Mouse (Mus musculus): ENCODE measurements around the gene Klra3. TPM values are rescaled to one million over a fixed set of nuclear protein-coding genes. Genes with fewer than 3 reads are reported as not detected.

The Klra3 gene
- not detected for polyA plus RNA-seq (2015; fragmentation: Illumina TruSeq; extraction: RNeasy Lipid Tissue Mini Kit (QIAGEN cat#74804); ENCODE audit: low read depth, low replicate concordance)

DNA sequence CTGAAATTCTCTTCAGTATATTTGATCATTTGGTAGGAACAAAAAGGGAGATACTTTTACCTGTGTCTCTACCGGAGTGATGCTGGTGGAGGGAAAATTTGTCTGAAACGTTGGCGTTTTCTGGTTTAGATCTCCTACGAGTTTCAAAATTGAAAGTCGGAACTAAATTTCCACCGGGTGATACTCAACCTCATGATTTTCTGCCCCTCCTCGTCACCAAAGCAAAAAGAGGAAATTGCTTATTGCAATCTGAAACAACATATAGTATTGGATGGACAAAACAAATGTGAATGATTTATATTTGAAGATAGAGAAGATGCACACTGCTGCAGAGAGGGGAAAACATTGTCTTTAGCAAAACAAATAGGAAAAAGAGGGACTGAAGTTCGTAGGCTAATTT, at the start of gene Klra3:
Klra3 (minus strand) TSS at position 164 of the 400 bp plus-strand sequence.

DNA sequence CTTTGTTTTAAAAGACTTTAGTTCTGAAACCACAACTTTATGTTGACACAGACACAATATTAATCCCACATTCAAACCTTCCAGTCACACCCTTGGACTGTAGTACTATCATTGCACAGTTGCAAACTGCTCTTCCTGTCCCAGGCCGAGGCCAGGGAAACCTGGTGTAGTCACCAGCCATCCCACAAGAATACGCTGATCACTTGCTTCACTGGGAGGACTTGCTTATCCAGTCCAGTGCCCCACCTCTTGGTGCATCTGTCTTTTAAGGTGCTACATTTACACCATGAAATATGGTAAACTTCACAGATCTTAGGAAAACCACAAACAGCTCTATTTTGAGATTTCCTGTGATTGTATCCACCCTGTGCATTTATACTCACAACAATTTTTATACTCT, 49.4 kb upstream of the Klra3 start, which contains the start of gene Klra1:
Klra1 (minus strand) TSS at position 125 of the 400 bp plus-strand sequence.

DNA sequence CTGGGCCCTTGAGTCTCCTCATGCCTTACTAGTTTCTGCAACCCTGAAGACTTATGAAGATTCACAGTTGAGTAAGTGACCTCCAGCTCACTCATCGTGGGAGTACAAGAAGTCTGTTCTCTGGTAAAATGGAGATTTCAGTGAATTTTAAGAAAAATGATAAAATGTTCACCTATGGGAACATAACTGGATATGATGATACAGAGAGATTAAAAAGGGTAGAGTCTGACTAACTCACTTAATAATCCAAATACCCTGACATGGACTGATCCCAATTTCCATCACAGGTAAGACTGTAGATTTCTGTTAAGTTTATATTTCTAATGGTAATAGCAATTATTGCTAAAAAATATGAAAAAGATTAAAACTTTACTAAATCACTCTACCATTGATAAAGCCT, 55.5 kb downstream of the Klra3 start, which contains the start of gene Klra10:
Klra10 (minus strand) TSS at position 101 of the 400 bp plus-strand sequence.

Other genes with a start within 250 kb of the Klra3 start
- gene Klra8, start 207.7 kb downstream of the Klra3 start, polyA plus RNA-seq (2015; fragmentation: Illumina TruSeq; extraction: RNeasy Lipid Tissue Mini Kit (QIAGEN cat#74804); ENCODE audit: low read depth, low replicate concordance) = not detected
- gene Klra9, start 144.5 kb downstream of the Klra3 start, polyA plus RNA-seq (2015; fragmentation: Illumina TruSeq; extraction: RNeasy Lipid Tissue Mini Kit (QIAGEN cat#74804); ENCODE audit: low read depth, low replicate concordance) = not detected
- gene Klra7, start 104.3 kb downstream of the Klra3 start, polyA plus RNA-seq (2015; fragmentation: Illumina TruSeq; extraction: RNeasy Lipid Tissue Mini Kit (QIAGEN cat#74804); ENCODE audit: low read depth, low replicate concordance) = not detected
- not detected for gene Klra10, start 55.6 kb downstream of the Klra3 start, polyA plus RNA-seq (2015; fragmentation: Illumina TruSeq; extraction: RNeasy Lipid Tissue Mini Kit (QIAGEN cat#74804); ENCODE audit: low read depth, low replicate concordance)
- gene Klra1, start 49.3 kb upstream of the Klra3 start, polyA plus RNA-seq (2015; fragmentation: Illumina TruSeq; extraction: RNeasy Lipid Tissue Mini Kit (QIAGEN cat#74804); ENCODE audit: low read depth, low replicate concordance) = not detected